Mouse (Mus musculus) activated CD4-positive, CD25-positive, alpha-beta regulatory T cell, adult 9 weeks (primary cell): ENCODE measurements around the gene Tomm6. TPM values are rescaled to one million over a fixed set of nuclear protein-coding genes. Genes with fewer than 3 reads are reported as not detected.

Experiments used
- polyA plus RNA-seq: library from polyadenylated mRNA; unstranded; fragments of 100-300 nt; shearing (Covaris generic); gene quantifications from one replicate; pipeline ENCODE4 v1.2.1, GENCODE M21; 2017

Gene Tomm6
- 274 TPM for polyA plus RNA-seq

GRCm38 (mm10) chr17:47688344-47688607, at the start of gene Tomm6:
Tomm6 (minus strand) TSS chr17:47688386.

GRCm38 (mm10) chr17:47736856-47737255, 48.7 kb upstream of the Tomm6 start, which contains the start of gene Tfeb:
Tfeb (plus strand) TSS chr17:47737030.

GRCm38 (mm10) chr17:47726566-47726965, 38.4 kb upstream of the Tomm6 start, which contains the start of gene Pgc:
Pgc (plus strand) TSS chr17:47726842.

DNA sequence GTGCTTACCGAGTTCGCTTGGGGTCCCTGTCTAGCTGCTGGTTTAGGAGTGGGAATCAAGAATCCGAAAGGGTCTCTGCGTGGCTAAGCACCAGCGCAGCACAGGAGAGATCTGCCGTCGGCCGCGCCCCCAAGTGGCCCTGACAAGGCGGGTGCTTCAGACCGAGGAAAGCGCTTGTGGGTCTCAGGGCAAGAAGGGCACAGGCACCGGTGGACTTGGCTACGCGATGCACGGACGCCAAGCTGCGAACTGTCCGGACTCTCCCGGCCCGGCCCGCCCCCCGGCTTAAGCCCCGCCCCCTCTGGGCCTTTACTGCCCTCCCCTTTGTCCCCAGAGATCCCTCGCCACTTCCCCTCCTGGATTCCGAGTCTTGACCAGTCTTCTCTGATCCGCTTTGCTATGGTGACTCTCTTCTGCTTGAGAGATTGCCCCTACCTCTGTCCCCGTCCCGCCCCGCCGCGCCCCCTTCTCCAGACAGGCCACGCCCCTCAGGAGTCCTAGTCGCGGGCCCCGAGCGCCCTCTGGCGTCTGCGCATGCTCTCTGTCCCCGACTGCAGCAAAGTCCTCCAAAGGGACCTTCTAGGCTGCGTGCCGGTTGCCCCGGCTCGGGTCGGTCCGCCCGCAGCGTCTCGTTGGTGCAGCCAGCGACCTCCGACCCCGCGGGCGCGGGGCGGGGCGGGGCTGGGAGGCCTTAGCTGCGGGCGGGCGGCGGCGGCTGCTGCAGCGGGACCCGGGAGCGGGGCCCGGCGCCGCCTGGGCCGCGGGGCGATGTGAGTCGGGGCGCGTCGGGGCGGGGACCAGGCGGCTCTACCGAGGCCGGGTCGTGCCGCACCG, 6.5 kb upstream of the Tomm6 start, which contains the start of gene Prickle4:
Gene Prickle4, minus strand, starts transcription at position 234 of the 834 bp plus-strand sequence.

DNA sequence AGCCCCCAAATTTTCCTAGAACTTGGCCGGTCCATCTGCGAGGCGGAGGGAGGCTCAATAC, 6.1 kb upstream of the Tomm6 start, which contains the start of gene Gm21981:
Gene Gm21981, minus strand, starts transcription at position 14 of the 61 bp plus-strand sequence.

DNA sequence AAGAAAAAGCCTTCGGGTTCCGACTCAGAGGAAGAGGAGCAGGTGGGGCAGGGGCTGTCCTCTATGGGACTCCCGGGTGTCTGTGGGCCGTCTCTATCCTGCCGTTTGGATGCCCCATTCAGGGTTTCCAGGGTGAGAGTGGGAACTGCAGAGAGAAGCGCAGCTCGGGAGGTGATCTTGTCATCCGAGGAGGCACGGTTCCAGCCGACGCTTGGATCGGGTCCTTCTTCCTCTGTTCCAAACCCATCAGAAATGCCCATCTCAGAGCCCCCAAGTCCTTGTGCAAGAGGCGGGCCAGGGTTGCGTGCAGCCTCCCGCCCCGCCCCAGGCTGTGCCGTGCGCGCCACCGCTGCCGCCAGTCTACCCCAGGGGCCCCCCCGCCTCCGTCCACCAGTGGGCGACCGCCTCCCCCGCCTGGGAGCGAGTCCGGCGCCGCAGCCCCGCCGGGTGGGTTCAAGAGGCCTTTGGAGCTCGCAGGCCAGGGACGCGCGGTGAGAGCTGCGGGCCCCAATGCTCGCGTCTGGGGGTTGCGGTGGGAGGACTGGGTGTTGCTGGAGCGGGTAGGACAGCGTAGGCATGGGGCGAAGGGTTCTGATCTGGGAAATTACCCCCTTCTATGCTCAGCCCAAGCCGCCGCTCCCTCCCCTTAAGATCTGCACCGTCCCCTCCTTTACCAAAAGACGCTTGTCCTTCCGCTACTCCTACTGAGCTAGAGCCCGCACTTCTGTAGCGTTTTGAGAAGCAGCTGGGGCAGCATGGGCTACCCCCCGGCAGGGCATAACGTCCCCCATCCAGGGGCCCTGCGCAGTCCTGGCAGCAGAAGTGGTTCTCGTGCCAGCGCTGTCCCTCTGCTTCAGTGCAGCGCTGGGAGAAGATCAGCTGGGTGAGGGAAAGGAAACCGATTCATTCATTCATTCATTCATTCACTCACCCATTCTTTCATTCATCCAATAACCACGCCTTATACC, 706 bp upstream of the Tomm6 start, which contains the start of gene Frs3:
Gene Frs3, plus strand, starts transcription at position 423 of the 968 bp plus-strand sequence.

Other genes with a start within 250 kb of the Tomm6 start
- gene Taf8, start 186.1 kb downstream of the Tomm6 start, polyA plus RNA-seq: 56.7 TPM
- 273 TPM for gene Ccnd3, start 183.3 kb downstream of the Tomm6 start, polyA plus RNA-seq
- 19.4 TPM for gene Bysl, start 76.9 kb downstream of the Tomm6 start, polyA plus RNA-seq
- 44.2 TPM for gene Med20, start 76.8 kb downstream of the Tomm6 start, polyA plus RNA-seq
- 0.75 TPM for gene Gm20517, start 76.8 kb downstream of the Tomm6 start, polyA plus RNA-seq
- 0.32 TPM for gene Usp49, start 57.7 kb downstream of the Tomm6 start, polyA plus RNA-seq
- gene Frs3, start 644 bp upstream of the Tomm6 start, polyA plus RNA-seq: 0.16 TPM
- not detected for gene Gm21981, start 6.1 kb upstream of the Tomm6 start, polyA plus RNA-seq
- not detected for gene Prickle4, start 6.3 kb upstream of the Tomm6 start, polyA plus RNA-seq
- gene Pgc, start 38.5 kb upstream of the Tomm6 start, polyA plus RNA-seq: not detected
- gene Tfeb, start 48.6 kb upstream of the Tomm6 start, polyA plus RNA-seq: 15.9 TPM
- not detected for gene Mdfi, start 146.3 kb upstream of the Tomm6 start, polyA plus RNA-seq
- 9.6 TPM for gene Foxp4, start 236.3 kb upstream of the Tomm6 start, polyA plus RNA-seq